Mouse (Mus musculus): ENCODE measurements around the gene Spen.

DNA sequence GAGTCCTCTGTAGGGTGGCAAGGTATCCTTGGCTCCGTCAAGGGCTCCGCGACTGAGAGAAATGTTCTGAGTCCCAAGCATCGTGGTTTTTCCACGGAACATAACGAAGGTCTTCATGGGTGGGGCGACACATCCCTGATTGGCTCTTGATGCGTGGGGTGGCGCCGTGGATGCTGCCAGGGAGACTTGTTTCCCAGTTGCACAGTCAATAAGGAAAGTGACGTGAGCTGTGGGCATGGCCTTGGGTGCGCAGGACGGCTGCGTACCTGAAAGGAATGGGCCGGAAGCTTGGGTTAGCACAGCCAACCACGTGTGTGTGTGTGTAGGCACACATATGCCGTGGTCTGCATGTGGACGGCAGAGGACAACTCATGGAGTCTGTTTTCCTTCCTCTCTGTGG lies 105.2 kb downstream of the Spen start:
- no peak for TF ChIP-seq POLR2A (IDR thresholded peaks at IDR 0.05; ENCODE audit: low read depth, low read length)
- no peak for TF ChIP-seq CTCF (IDR thresholded peaks at IDR 0.05; ENCODE audit: extremely low read depth, insufficient read length, insufficient replicate concordance, low read depth, low read length)
